25 mouse cellular contexts compared by ENCODE assay signal in the genomic region with DNA sequence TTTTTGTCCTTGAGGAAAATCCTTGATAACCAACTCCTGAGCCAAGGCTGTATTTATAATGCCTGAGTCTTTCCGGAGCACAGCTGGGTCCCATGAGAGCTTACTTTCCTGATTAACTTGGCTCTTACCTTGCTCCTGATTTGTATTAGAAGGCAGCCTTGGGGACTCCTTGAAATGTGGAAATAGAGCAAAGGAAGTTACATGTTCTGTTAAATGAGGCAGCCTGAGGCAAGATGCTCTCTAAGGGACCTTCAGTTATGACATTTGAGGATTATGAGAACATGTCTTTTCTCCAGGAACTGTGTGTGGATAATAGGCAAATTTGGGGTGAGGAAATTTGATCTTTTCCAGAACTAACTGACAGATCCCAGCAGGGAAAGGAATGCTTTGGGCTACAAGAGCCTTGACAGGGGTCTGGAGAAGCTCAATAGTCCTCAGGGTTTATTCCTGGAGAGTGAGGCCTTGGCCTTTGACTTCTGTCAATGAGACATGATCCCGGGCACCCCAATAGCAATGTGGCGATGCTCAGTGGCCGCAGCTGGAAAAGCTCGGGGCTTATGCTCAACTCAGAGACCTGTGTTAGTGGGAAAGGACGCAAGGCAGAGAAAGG. TPM values are rescaled to one million over a fixed set of nuclear protein-coding genes. Genes with fewer than 3 reads are reported as not detected.
DNase-seq lines count a peak whose midpoint lies in the region; ATAC-seq and TF ChIP-seq lines count a peak whose summit lies in the region.
"Had no signal": no experiment of that assay in that cellular context is flagged by ENCODE, and none has a peak within 500 bp of the region (broad histone marks: within the 10 kb centered on the region; RNA-seq: fewer than 3 reads in every experiment).

No protein-coding gene starts in this region.

- peak overlapping the region; percentile 26 for H3K4me2 ChIP-seq in heart, embryonic 13.5 days

- WGBS in heart, embryonic 13.5 days, result 24% methylated on average over 6 of the region's 6 CpGs
- WGBS in limb, embryonic 10.5 days, result 44% methylated on average over 6 of the region's 6 CpGs

- H3K4me3 ChIP-seq in heart, embryonic 13.5 days, result no peak overlapping the region
- H3K4me3 ChIP-seq in testis, adult 2 months (ENCODE audit: control insufficient read depth, low read depth, low read length), result no peak overlapping the region
- H3K4me3 ChIP-seq in limb, embryonic 10.5 days, result no peak overlapping the region
- H3K4me3 ChIP-seq: gastrocnemius, adult 2 months; megakaryocyte, embryonic 14.5 days had no signal

- no peak for TF ChIP-seq POLR2A in testis, adult 2 months (IDR thresholded peaks at IDR 0.05; ENCODE audit: control insufficient read depth, low read depth, low read length)

- no peaks in the 10 kb centered on the region for H3K27me3 ChIP-seq in heart, embryonic 13.5 days (replicated peaks)
- H3K27me3 ChIP-seq in testis, adult 2 months (ENCODE audit: control insufficient read depth, insufficient read depth, low read length), result no peaks in the 10 kb centered on the region
- no peaks in the 10 kb centered on the region for H3K27me3 ChIP-seq in limb, embryonic 10.5 days (ENCODE audit: low read depth, poor library complexity, severe bottlenecking)

- no peak overlapping the region for H3K9ac ChIP-seq in heart, embryonic 13.5 days
- H3K9ac ChIP-seq: liver, postnatal 0 days had no signal

- peak overlapping the region; percentile 63 for H3K27ac ChIP-seq in heart, embryonic 13.5 days (replicated peaks)
- H3K27ac ChIP-seq in testis, adult 2 months (ENCODE audit: control insufficient read depth, insufficient read depth, low read depth, low read length), result peak overlapping the region; percentile 13; the same call in 1 of the 2 replicates
- H3K27ac ChIP-seq in limb, embryonic 10.5 days, result no peak overlapping the region
- H3K27ac ChIP-seq: gastrocnemius, adult 2 months; stomach, postnatal 0 days had no signal

- DNase-seq in heart, postnatal 25 days (ENCODE audit: low spot score), result no peak
- no peak for DNase-seq in testis, postnatal 14 days (ENCODE audit: low spot score)
- peak; percentile 37 for DNase-seq in limb, embryonic 10.5 days (ENCODE audit: low spot score)
- DNase-seq in kidney, adult 9 months, result no peak
- no peak for DNase-seq in cerebellum, postnatal 25 days
- DNase-seq: adrenal gland, postnatal 36 days; B cell, adult 2 months; cerebellum, adult 9-10 months; gastrocnemius, adult 2 months; heart, adult 18-20 months; kidney, adult 11 months; kidney, postnatal 36 days; layer of hippocampus, adult 9-11 months; liver; liver, postnatal 0 days; lung, postnatal 14 days; right cerebral cortex, postnatal 25 days; thymus, postnatal 4 days had no signal

- H3K9me3 ChIP-seq in heart, embryonic 13.5 days, result no peaks in the 10 kb centered on the region
- H3K9me3 ChIP-seq in limb, embryonic 10.5 days (replicated peaks), result no peaks in the 10 kb centered on the region
- H3K9me3 ChIP-seq: megakaryocyte, embryonic 14.5 days had no signal

- intact Hi-C loops in heart, postnatal 25 days (cut with DNase I), result no loop called here

- H3K36me3 ChIP-seq in heart, embryonic 13.5 days, result no peaks in the 10 kb centered on the region
- no peaks in the 10 kb centered on the region for H3K36me3 ChIP-seq in testis, adult 2 months (ENCODE audit: control insufficient read depth, insufficient read depth, low read length)
- H3K36me3 ChIP-seq in limb, embryonic 10.5 days, result no peaks in the 10 kb centered on the region

- no peak for TF ChIP-seq CTCF in testis, adult 2 months (IDR thresholded peaks at IDR 0.05; ENCODE audit: control insufficient read depth, insufficient read depth, insufficient replicate concordance, low read depth, low read length)

- no peak for ATAC-seq in heart, embryonic 13.5 days (ENCODE audit: extremely low read depth, insufficient number of reproducible peaks, low FRiP score, low TSS enrichment)
- ATAC-seq: forebrain, embryonic 16.5 days; hindbrain, embryonic 16.5 days; liver, postnatal 0 days had no signal

- peaks cover 23% of the 10 kb centered on the region for H3K4me1 ChIP-seq in heart, embryonic 13.5 days
- no peaks in the 10 kb centered on the region for H3K4me1 ChIP-seq in testis, adult 2 months (ENCODE audit: control insufficient read depth, insufficient read depth, low read length)
- H3K4me1 ChIP-seq in limb, embryonic 10.5 days, result 0 out of 2 replicates have a peak, but pooled peaks cover 7% of the 10 kb centered on the region
- H3K4me1 ChIP-seq: megakaryocyte, embryonic 14.5 days had no signal

RNA-seq across cellular contexts. Expression of a gene that starts 12.6 kb away (rescaled TPM):
- polyA plus RNA-seq in heart, embryonic 13.5 days (2015; fragmentation: Nextera tagmentation; extraction: Ambion mirVana), result 0.06 TPM in 1 of 2 replicates, not detected in the other
- not detected for total RNA-seq in heart, postnatal 25 days (2021)
- polyA plus RNA-seq in testis, adult 2 months (2012; rRNA removed), result 497 and 541 TPM in 2 replicates
- polyA plus RNA-seq in limb, embryonic 10.5 days (2016; fragmentation: Nextera tagmentation; extraction: Ambion mirVana), result not detected in 2 replicates
- total RNA-seq: adrenal gland, postnatal 36 days; gastrocnemius, adult 2 months; heart, adult 18-20 months had no signal
- polyA plus RNA-seq: forebrain, embryonic 16.5 days; hindbrain, embryonic 16.5 days; liver, postnatal 0 days; neural tube, embryonic 14.5 days had no signal

RNA-seq across cellular contexts. Expression of a gene that starts 38.5 kb away (rescaled TPM):
- polyA plus RNA-seq in heart, embryonic 13.5 days (2015; fragmentation: Nextera tagmentation; extraction: Ambion mirVana), result 0.24 and 0.25 TPM in 2 replicates
- under 1 TPM in 1 of 2 experiments, not detected in 1; 0.05 TPM for total RNA-seq in heart, postnatal 25 days (2021)
- 0.53 and 0.78 TPM in 2 replicates for polyA plus RNA-seq in testis, adult 2 months (2012; rRNA removed)
- polyA plus RNA-seq in limb, embryonic 10.5 days (2016; fragmentation: Nextera tagmentation; extraction: Ambion mirVana), result 0.04 TPM in 1 of 2 replicates, not detected in the other
- total RNA-seq: gastrocnemius, adult 2 months; heart, adult 18-20 months had no signal
- polyA plus RNA-seq: forebrain, embryonic 16.5 days; hindbrain, embryonic 16.5 days; liver, postnatal 0 days; neural tube, embryonic 14.5 days; stomach, postnatal 0 days had no signal

Comparison
In these comparisons a context has a peak if more than half of its experiments do, and no peak if none do; other contexts are left out.
1. RNA of a gene that starts 12.6 kb away (polyA plus RNA-seq): 497 to 541 TPM in testis, adult 2 months; 0.06 TPM in heart, embryonic 13.5 days and not detected in limb, embryonic 10.5 days; every median in the first group is over 100 times any median in the second.